Mouse (Mus musculus) cortical plate, adult 2 months (tissue): ENCODE measurements around the gene Dynlt1b. TPM values are rescaled to one million over a fixed set of nuclear protein-coding genes. Genes with fewer than 3 reads are reported as not detected.
"Not testable (repeated sequence)": the region's sequence is repeated elsewhere in the genome, so short reads cannot be mapped to it uniquely, and the experiment has no call there.

Source experiments
- H3K27ac ChIP-seq: fragments of 200-500 bp; 2 replicates; pipeline ENCODE4 v1.5.1; 2012; ENCODE audit warnings: low read length, control low read depth, inconsistent platforms; ENCODE audit not compliant: insufficient read depth
- H3K4me1 ChIP-seq: fragments of 200-500 bp; 2 replicates; pipeline ENCODE4 v1.6.1; 2011; ENCODE audit warnings: low read length; ENCODE audit not compliant: control insufficient read depth, insufficient read depth
- H3K4me3 ChIP-seq: fragments of 200-500 bp; 2 replicates; pipeline ENCODE4 v1.5.1; 2011; ENCODE audit warnings: mild to moderate bottlenecking, low read length, control low read depth; ENCODE audit not compliant: insufficient read depth
- polyA plus RNA-seq: library from polyadenylated mRNA; depleted of rRNA; stranded (reverse); fragments of >200 nt; gene quantifications from 2 replicates; pipeline ENCODE4 v1.2.3, GENCODE M21; 2012

The Dynlt1b gene
- polyA plus RNA-seq, 1 experiment: 86.0 TPM

GRCm38 (mm10) chr17:6410713-6411213 lies 19.1 kb upstream of the Dynlt1b start:
- not testable (repeated sequence) for H3K4me1 ChIP-seq, H3K27ac ChIP-seq, H3K4me3 ChIP-seq

- H3K4me1 ChIP-seq: not testable (repeated sequence)
Observed at GRCm38 (mm10) chr17:6417118-6417517, 12.8 kb upstream of the Dynlt1b start.

GRCm38 (mm10) chr17:6420557-6420956 lies 9.4 kb upstream of the Dynlt1b start:
- not testable (repeated sequence) for H3K27ac ChIP-seq, H3K4me1 ChIP-seq, H3K4me3 ChIP-seq

More at GRCm38 (mm10) chr17:6417118-6417517, 12.8 kb upstream of the Dynlt1b start:
- not testable (repeated sequence) for H3K4me3 ChIP-seq, H3K27ac ChIP-seq

- not testable (repeated sequence) for H3K4me1 ChIP-seq, H3K27ac ChIP-seq, H3K4me3 ChIP-seq
Observed at GRCm38 (mm10) chr17:6421547-6422326, 8.2 kb upstream of the Dynlt1b start.

DNA sequence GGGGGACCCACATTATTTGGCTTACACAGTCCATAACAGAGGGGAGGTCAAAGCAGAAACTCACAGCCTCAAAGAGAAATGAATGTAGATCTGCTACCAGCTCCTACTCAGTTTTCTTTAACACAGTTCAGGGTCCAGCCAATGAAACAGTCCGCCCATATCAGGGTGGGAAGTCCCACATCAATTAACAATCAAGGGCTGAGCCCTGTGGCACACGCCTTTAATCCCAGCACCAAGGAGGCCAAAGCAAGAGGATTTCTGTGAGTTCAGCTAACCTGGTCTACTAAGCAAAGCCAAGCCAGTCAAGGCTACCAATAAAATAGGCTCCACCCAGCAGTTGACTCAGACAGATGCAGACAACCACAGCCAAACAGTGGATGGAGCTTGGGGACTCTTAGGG lies 7.5 kb upstream of the Dynlt1b start:
- H3K4me1 ChIP-seq: not testable (repeated sequence)

DNA sequence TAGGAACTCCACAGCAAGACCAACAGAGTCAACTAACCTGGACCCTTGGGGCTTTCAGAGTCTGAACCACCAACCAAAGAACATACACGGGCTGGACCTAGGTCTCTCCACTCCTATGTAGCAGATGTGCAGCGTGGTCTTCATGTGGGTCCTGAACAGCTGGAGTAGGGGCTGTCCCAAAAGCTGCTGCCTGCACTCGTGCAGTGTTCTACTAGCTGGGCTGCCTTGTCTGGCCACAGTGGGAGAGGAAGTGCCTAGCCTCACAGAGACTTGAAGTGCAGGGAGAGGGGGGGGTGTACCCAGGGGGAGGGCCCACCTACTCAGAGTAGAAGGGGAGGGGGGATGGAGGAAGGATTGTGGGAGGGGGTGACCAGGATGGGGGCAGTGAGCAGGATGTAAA lies 7.1 kb upstream of the Dynlt1b start:
- H3K27ac ChIP-seq, H3K4me1 ChIP-seq, H3K4me3 ChIP-seq: not testable (repeated sequence)

More for the DNA sequence above, 7.5 kb upstream of the Dynlt1b start:
- H3K27ac ChIP-seq, H3K4me3 ChIP-seq: not testable (repeated sequence)

- not testable (repeated sequence) for H3K4me1 ChIP-seq, H3K4me3 ChIP-seq
Observed at GRCm38 (mm10) chr17:6424294-6424980, 5.5 kb upstream of the Dynlt1b start.

DNA sequence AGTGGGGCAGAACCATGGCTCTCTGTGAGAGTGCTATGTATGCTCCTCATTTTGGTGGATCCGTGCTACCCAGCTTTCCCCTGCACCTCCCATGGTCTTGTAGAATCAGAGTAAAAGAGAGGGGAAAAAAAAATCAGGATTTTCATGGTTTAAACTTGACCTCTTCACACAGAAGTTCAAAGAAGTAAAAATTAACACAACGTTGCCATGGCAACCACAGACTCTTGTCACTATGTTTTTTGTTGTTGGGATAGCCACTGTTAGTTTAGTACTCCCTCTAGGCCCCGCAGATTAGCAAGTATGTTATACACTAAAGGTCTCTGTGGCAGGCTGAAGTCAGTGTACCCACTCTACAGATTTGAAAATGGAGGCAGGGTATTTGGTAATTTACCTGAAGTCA lies 4.6 kb upstream of the Dynlt1b start:
- not testable (repeated sequence) for H3K27ac ChIP-seq, H3K4me3 ChIP-seq, H3K4me1 ChIP-seq

More at GRCm38 (mm10) chr17:6424294-6424980, 5.5 kb upstream of the Dynlt1b start:
- not testable (repeated sequence) for H3K27ac ChIP-seq

DNA sequence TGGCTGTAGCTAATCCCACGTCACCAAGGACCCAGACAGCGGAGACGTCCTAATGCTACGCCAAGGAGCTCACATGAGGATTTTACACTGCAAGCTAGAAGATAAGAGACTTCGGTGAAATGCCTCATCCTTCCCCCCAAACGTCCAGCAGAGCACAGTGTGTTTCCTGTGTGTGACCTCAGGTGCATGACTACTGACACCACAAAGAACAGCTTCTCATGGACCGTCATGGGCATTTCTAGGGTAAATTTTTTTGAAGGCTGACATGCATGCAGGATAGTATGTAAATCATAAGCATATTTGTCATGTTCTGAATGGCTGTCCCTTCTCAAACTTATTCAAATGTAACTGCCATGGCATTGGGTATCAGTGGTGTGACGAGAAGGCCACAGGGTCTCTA lies 3.0 kb upstream of the Dynlt1b start:
- not testable (repeated sequence) for H3K4me1 ChIP-seq, H3K27ac ChIP-seq, H3K4me3 ChIP-seq

- H3K4me3 ChIP-seq, H3K4me1 ChIP-seq, H3K27ac ChIP-seq: not testable (repeated sequence)
Observed at GRCm38 (mm10) chr17:6428926-6429325, 986 bp upstream of the Dynlt1b start.

- peak overlapping the region; percentile 43 for H3K4me3 ChIP-seq
- H3K4me1 ChIP-seq: not testable (repeated sequence)
Observed at GRCm38 (mm10) chr17:6430410-6431001, 594 bp downstream of the Dynlt1b start.

GRCm38 (mm10) chr17:6432456-6432855 lies 2.5 kb downstream of the Dynlt1b start:
- H3K4me3 ChIP-seq, H3K4me1 ChIP-seq, H3K27ac ChIP-seq: not testable (repeated sequence)

More at GRCm38 (mm10) chr17:6430410-6431001, 594 bp downstream of the Dynlt1b start:
- not testable (repeated sequence) for H3K27ac ChIP-seq

DNA sequence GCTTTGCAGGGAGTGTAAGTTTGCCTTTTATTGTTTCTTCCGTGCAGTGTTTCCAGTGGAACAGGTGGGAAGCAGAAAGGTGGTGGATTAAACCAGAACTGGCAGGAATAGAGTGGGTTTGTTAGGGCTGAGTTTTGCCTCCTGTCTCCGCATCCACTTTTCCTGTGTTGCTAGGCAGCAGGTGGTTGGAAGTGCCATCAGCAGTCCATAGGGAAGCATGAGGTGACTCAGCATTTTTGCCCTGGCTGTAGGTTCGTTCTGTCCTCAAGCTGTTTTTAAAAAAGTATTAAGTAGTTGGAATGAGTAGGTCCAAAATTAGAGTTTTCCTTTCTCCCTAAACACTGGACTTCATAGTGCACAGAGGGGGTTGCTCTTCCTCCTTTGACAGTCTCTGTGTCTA lies 3.8 kb downstream of the Dynlt1b start:
- not testable (repeated sequence) for H3K4me1 ChIP-seq, H3K27ac ChIP-seq, H3K4me3 ChIP-seq

DNA sequence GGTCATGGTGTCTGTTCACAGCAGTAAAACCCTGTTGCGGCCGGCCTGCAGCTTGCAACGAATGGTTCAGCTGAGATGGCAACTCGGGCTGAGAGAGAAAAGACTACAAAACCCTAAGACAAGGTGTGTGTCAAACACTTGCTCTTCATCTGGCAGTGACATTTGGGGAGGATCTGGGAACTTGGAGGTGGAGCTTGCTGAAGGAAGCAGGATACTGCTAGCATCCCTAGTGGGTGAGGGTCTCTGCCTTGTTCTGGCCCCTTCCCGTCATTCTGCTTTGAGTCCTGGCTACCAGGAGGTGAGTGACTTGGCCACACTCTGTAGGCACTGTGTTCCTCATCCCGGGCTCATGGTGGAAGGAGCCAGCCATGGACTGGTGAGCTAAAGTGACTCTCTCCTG lies 8.2 kb downstream of the Dynlt1b start:
- not testable (repeated sequence) for H3K27ac ChIP-seq, H3K4me3 ChIP-seq, H3K4me1 ChIP-seq

- not testable (repeated sequence) for H3K4me1 ChIP-seq, H3K4me3 ChIP-seq
Observed at GRCm38 (mm10) chr17:6439913-6440312, 10.0 kb downstream of the Dynlt1b start.

More at GRCm38 (mm10) chr17:6439913-6440312, 10.0 kb downstream of the Dynlt1b start:
- not testable (repeated sequence) for H3K27ac ChIP-seq
